Mouse (Mus musculus) stomach, embryonic 15.5 days (tissue): ENCODE measurements around the gene Map1b. TPM values are rescaled to one million over a fixed set of nuclear protein-coding genes. Genes with fewer than 3 reads are reported as not detected.

Experiments
- ATAC-seq: fragments of 200-750 bp; cut with Nextera tagmentation; 2 replicates; pipeline ENCODE4 v1.8.0; 2017; ENCODE audit warnings: low read depth, moderate number of reproducible peaks, moderate TSS enrichment; ENCODE audit not compliant: insufficient read depth, low FRiP score
- H3K27ac ChIP-seq: fragments of 300-500 bp; sonication (generic); 2 replicates; pipeline ENCODE4 v1.5.1; 2015; ENCODE audit warnings: mild to moderate bottlenecking, inconsistent platforms
- H3K27me3 ChIP-seq: fragments of 300-500 bp; sonication (generic); replicated peaks from 2 replicates; pipeline ENCODE4 v1.6.1; 2015; ENCODE audit warnings: inconsistent platforms
- H3K36me3 ChIP-seq: fragments of 300-500 bp; sonication (generic); 2 replicates; pipeline ENCODE4 v1.6.1; 2015; ENCODE audit warnings: inconsistent platforms
- H3K4me1 ChIP-seq: fragments of 300-500 bp; sonication (generic); 2 replicates; pipeline ENCODE4 v1.6.1; 2015; ENCODE audit warnings: inconsistent platforms
- H3K4me2 ChIP-seq: fragments of 300-500 bp; sonication (generic); 2 replicates; pipeline ENCODE4 v1.6.1; 2015; ENCODE audit warnings: mild to moderate bottlenecking, inconsistent platforms
- H3K4me3 ChIP-seq: fragments of 300-500 bp; sonication (generic); replicated peaks from 2 replicates; pipeline ENCODE4 v1.5.1; 2015; ENCODE audit warnings: inconsistent platforms
- H3K9ac ChIP-seq: fragments of 300-500 bp; sonication (generic); 2 replicates; pipeline ENCODE4 v1.6.1; 2015; ENCODE audit warnings: inconsistent platforms
- H3K9me3 ChIP-seq: fragments of 300-500 bp; sonication (generic); 2 replicates; pipeline ENCODE4 v1.6.1; 2016; ENCODE audit warnings: inconsistent platforms
- WGBS: fragments of 180-500 bp; shearing (Covaris S2); methylation state at CpG from one replicate; pipeline ENCODE4 v1.1.7; 2015; 5-methylcytosine and 5-hydroxymethylcytosine counted together
- polyA plus RNA-seq: library from polyadenylated mRNA; unstranded; fragments of >200 nt; fragmentation: Nextera tagmentation; extraction: Ambion mirVana; gene quantifications from 2 replicates; pipeline ENCODE4 v1.2.1, GENCODE M21; 2015

The Map1b gene
- polyA plus RNA-seq, 1 experiment from 2014 or later, result 131 TPM

- Histone ChIP-seq H3K27ac (peak overlapping the region; percentile 16; the same call in 1 of the 2 replicates), H3K4me1 (no peaks in the 10 kb centered on the region), H3K9me3 (no peaks in the 10 kb centered on the region), H3K27me3 (no peaks in the 10 kb centered on the region), H3K4me3 (no peak overlapping the region), H3K9ac (no peak overlapping the region), H3K4me2 (no peak overlapping the region), H3K36me3 (no peaks in the 10 kb centered on the region)
- ATAC-seq, result no peak
- WGBS, result 69% methylated on average over 12 of the region's 12 CpGs
These were observed 57.5 kb downstream of the Map1b start for GRCm38 (mm10) chr13:99458658-99459386.

- ATAC-seq, result no peak
- Histone ChIP-seq H3K27ac (no peak overlapping the region), H3K27me3 (no peaks in the 10 kb centered on the region), H3K9me3 (no peaks in the 10 kb centered on the region), H3K4me2 (no peak overlapping the region), H3K4me1 (no peaks in the 10 kb centered on the region), H3K36me3 (no peaks in the 10 kb centered on the region), H3K9ac (no peak overlapping the region), H3K4me3 (no peak overlapping the region)
- WGBS, result 81% methylated on average over 7 of the region's 7 CpGs
These were observed 61.4 kb downstream of the Map1b start for GRCm38 (mm10) chr13:99454977-99455376.

- no peak overlapping the region for H3K9ac ChIP-seq
- no peaks in the 10 kb centered on the region for H3K4me1 ChIP-seq
- H3K36me3 ChIP-seq, result no peaks in the 10 kb centered on the region
- H3K4me3 ChIP-seq, result no peak overlapping the region
- no peak for ATAC-seq
- H3K27me3 ChIP-seq, result no peaks in the 10 kb centered on the region
- no peak overlapping the region for H3K27ac ChIP-seq
- H3K4me2 ChIP-seq, result no peak overlapping the region
- WGBS, result 93% methylated on average over 3 of the region's 3 CpGs
- no peaks in the 10 kb centered on the region for H3K9me3 ChIP-seq
These were observed 63.9 kb downstream of the Map1b start for GRCm38 (mm10) chr13:99452444-99452843.

- Histone ChIP-seq H3K9me3 (no peaks in the 10 kb centered on the region), H3K9ac (no peak overlapping the region), H3K27ac (no peak overlapping the region), H3K4me2 (no peak overlapping the region), H3K4me3 (no peak overlapping the region), H3K27me3 (no peaks in the 10 kb centered on the region), H3K4me1 (no peaks in the 10 kb centered on the region; the same call in 1 of the 2 replicates), H3K36me3 (no peaks in the 10 kb centered on the region)
- no peak for ATAC-seq
- 81% methylated on average over 5 of the region's 5 CpGs for WGBS
These were observed 65.1 kb downstream of the Map1b start for GRCm38 (mm10) chr13:99451276-99451675.

GRCm38 (mm10) chr13:99450766-99451165 is 65.6 kb downstream of the Map1b start:
- H3K4me1 ChIP-seq, result peaks cover 3% of the 10 kb centered on the region; the same call in 1 of the 2 replicates
- H3K4me2 ChIP-seq, result no peak overlapping the region
- WGBS, result 65% methylated on average over 7 of the region's 7 CpGs
- no peaks in the 10 kb centered on the region for H3K27me3 ChIP-seq
- no peak overlapping the region for H3K27ac ChIP-seq
- no peak overlapping the region for H3K9ac ChIP-seq
- ATAC-seq, result no peak
- H3K36me3 ChIP-seq, result no peaks in the 10 kb centered on the region
- no peaks in the 10 kb centered on the region for H3K9me3 ChIP-seq
- no peak overlapping the region for H3K4me3 ChIP-seq

GRCm38 (mm10) chr13:99449547-99449946 is 66.8 kb downstream of the Map1b start:
- Histone ChIP-seq H3K9me3 (no peaks in the 10 kb centered on the region), H3K4me2 (no peak overlapping the region), H3K4me1 (peaks cover 3% of the 10 kb centered on the region; the same call in 1 of the 2 replicates), H3K27me3 (no peaks in the 10 kb centered on the region), H3K27ac (no peak overlapping the region), H3K4me3 (no peak overlapping the region), H3K9ac (no peak overlapping the region), H3K36me3 (no peaks in the 10 kb centered on the region)
- 72% methylated on average over 4 of the region's 4 CpGs for WGBS
- no peak for ATAC-seq

- Histone ChIP-seq H3K36me3 (no peaks in the 10 kb centered on the region), H3K4me3 (no peak overlapping the region), H3K9ac (no peak overlapping the region), H3K9me3 (no peaks in the 10 kb centered on the region), H3K4me2 (no peak overlapping the region), H3K27me3 (no peaks in the 10 kb centered on the region), H3K27ac (no peak overlapping the region), H3K4me1 (peaks cover 3% of the 10 kb centered on the region; the same call in 1 of the 2 replicates)
- ATAC-seq, result no peak
- 70% methylated on average over 4 of the region's 4 CpGs for WGBS
These were observed 68.1 kb downstream of the Map1b start for GRCm38 (mm10) chr13:99448278-99448677.

- H3K27me3 ChIP-seq, result no peaks in the 10 kb centered on the region
- no peak overlapping the region for H3K4me2 ChIP-seq
- no peak for ATAC-seq
- no peak overlapping the region for H3K4me3 ChIP-seq
- H3K36me3 ChIP-seq, result no peaks in the 10 kb centered on the region
- H3K27ac ChIP-seq, result no peak overlapping the region
- H3K9me3 ChIP-seq, result no peaks in the 10 kb centered on the region
- WGBS, result 53% methylated on average over 11 of the region's 11 CpGs
- H3K9ac ChIP-seq, result no peak overlapping the region
- H3K4me1 ChIP-seq, result peaks cover 3% of the 10 kb centered on the region; the same call in 1 of the 2 replicates
These were observed 68.7 kb downstream of the Map1b start for GRCm38 (mm10) chr13:99447403-99448199.

- H3K4me3 ChIP-seq, result no peak overlapping the region
- no peaks in the 10 kb centered on the region for H3K36me3 ChIP-seq
- H3K4me1 ChIP-seq, result peaks cover 3% of the 10 kb centered on the region; the same call in 1 of the 2 replicates
- no peak overlapping the region for H3K4me2 ChIP-seq
- H3K9me3 ChIP-seq, result no peaks in the 10 kb centered on the region
- H3K27ac ChIP-seq, result no peak overlapping the region
- no peak for ATAC-seq
- no peaks in the 10 kb centered on the region for H3K27me3 ChIP-seq
- 78% methylated on average over 7 of the region's 7 CpGs for WGBS
- H3K9ac ChIP-seq, result no peak overlapping the region
These were observed 69.3 kb downstream of the Map1b start for GRCm38 (mm10) chr13:99447002-99447401.

- ATAC-seq, result peak; percentile 38; the same call in 1 of the 2 replicates
These were observed 71.5 kb downstream of the Map1b start for GRCm38 (mm10) chr13:99444880-99445279.

GRCm38 (mm10) chr13:99444431-99444871 is 71.9 kb downstream of the Map1b start:
- Histone ChIP-seq H3K4me1 (peaks cover 3% of the 10 kb centered on the region; the same call in 1 of the 2 replicates), H3K27me3 (no peaks in the 10 kb centered on the region), H3K9ac (no peak overlapping the region), H3K4me2 (no peak overlapping the region), H3K4me3 (no peak overlapping the region), H3K9me3 (no peaks in the 10 kb centered on the region), H3K36me3 (0 out of 2 replicates have a peak, but pooled peaks cover 8% of the 10 kb centered on the region), H3K27ac (no peak overlapping the region)
- WGBS, result 26% methylated on average over 10 of the region's 10 CpGs
- no peak for ATAC-seq

More at GRCm38 (mm10) chr13:99444880-99445279, 71.5 kb downstream of the Map1b start:
- Histone ChIP-seq H3K9me3 (no peaks in the 10 kb centered on the region), H3K4me3 (no peak overlapping the region), H3K36me3 (0 out of 2 replicates have a peak, but pooled peaks cover 8% of the 10 kb centered on the region), H3K27me3 (no peaks in the 10 kb centered on the region), H3K4me1 (peaks cover 3% of the 10 kb centered on the region; the same call in 1 of the 2 replicates), H3K4me2 (no peak overlapping the region), H3K27ac (no peak overlapping the region), H3K9ac (no peak overlapping the region)
- WGBS, result 3% methylated on average over 6 of the region's 6 CpGs
